Mouse (Mus musculus): Measurements from ENCODE around the gene Csrnp3. TPM values are rescaled to one million over a fixed set of nuclear protein-coding genes. Genes with fewer than 3 reads are reported as not detected.

The Csrnp3 gene
- polyA plus RNA-seq, 1 experiment = 0.02 TPM

GRCm38 (mm10) chr2:65968810-65969209 lies 123.2 kb downstream of the Csrnp3 start:
- no peaks in the 10 kb centered on the region for H3K4me1 ChIP-seq (ENCODE audit: control insufficient read depth, insufficient read depth, low read length)
- WGBS = 72% methylated on average over 4 of the region's 4 CpGs
- TF ChIP-seq POLR2A (IDR thresholded peaks at IDR 0.05; ENCODE audit: borderline replicate concordance, extremely low read depth, low read depth, low read length) (no peak), CTCF (IDR thresholded peaks at IDR 0.05; ENCODE audit: insufficient read depth, low read length) (no peak)
- DNase-seq = no peak
- H3K4me3 ChIP-seq (replicated peaks; ENCODE audit: extremely low read depth, low read depth, low read length) = no peak overlapping the region

- Histone ChIP-seq H3K4me3 (replicated peaks; ENCODE audit: extremely low read depth, low read depth, low read length) (no peak overlapping the region), H3K4me1 (ENCODE audit: control insufficient read depth, insufficient read depth, low read length) (no peaks in the 10 kb centered on the region)
- no peak for DNase-seq
- 92% methylated on average over 4 of the region's 4 CpGs for WGBS
- TF ChIP-seq CTCF (IDR thresholded peaks at IDR 0.05; ENCODE audit: insufficient read depth, low read length) (no peak), POLR2A (IDR thresholded peaks at IDR 0.05; ENCODE audit: borderline replicate concordance, extremely low read depth, low read depth, low read length) (no peak)
Observed at GRCm38 (mm10) chr2:65973907-65974306, 128.3 kb downstream of the Csrnp3 start.

GRCm38 (mm10) chr2:65975383-65975782 lies 129.8 kb downstream of the Csrnp3 start:
- Histone ChIP-seq H3K4me1 (ENCODE audit: control insufficient read depth, insufficient read depth, low read length) (no peaks in the 10 kb centered on the region), H3K4me3 (replicated peaks; ENCODE audit: extremely low read depth, low read depth, low read length) (no peak overlapping the region)
- WGBS = 80% methylated on average over 5 of the region's 5 CpGs
- no peak for TF ChIP-seq CTCF (IDR thresholded peaks at IDR 0.05; ENCODE audit: insufficient read depth, low read length)
- no peak for TF ChIP-seq POLR2A (IDR thresholded peaks at IDR 0.05; ENCODE audit: borderline replicate concordance, extremely low read depth, low read depth, low read length)
- DNase-seq = no peak

- Histone ChIP-seq H3K4me1 (ENCODE audit: control insufficient read depth, insufficient read depth, low read length) (no peaks in the 10 kb centered on the region), H3K4me3 (replicated peaks; ENCODE audit: extremely low read depth, low read depth, low read length) (no peak overlapping the region)
- TF ChIP-seq CTCF (IDR thresholded peaks at IDR 0.05; ENCODE audit: insufficient read depth, low read length) = no peak
- TF ChIP-seq POLR2A (IDR thresholded peaks at IDR 0.05; ENCODE audit: borderline replicate concordance, extremely low read depth, low read depth, low read length) = no peak
- DNase-seq = no peak
- WGBS = 67% methylated on average over 17 of the region's 17 CpGs
Observed at GRCm38 (mm10) chr2:65979338-65980053, 133.9 kb downstream of the Csrnp3 start.

- no peak for DNase-seq
- TF ChIP-seq CTCF (IDR thresholded peaks at IDR 0.05; ENCODE audit: insufficient read depth, low read length) (no peak), POLR2A (IDR thresholded peaks at IDR 0.05; ENCODE audit: borderline replicate concordance, extremely low read depth, low read depth, low read length) (no peak)
- no peaks in the 10 kb centered on the region for H3K4me1 ChIP-seq (ENCODE audit: control insufficient read depth, insufficient read depth, low read length)
- no peak overlapping the region for H3K4me3 ChIP-seq (replicated peaks; ENCODE audit: extremely low read depth, low read depth, low read length)
- 82% methylated on average over 6 of the region's 6 CpGs for WGBS
Observed at GRCm38 (mm10) chr2:65981470-65981869, 135.9 kb downstream of the Csrnp3 start.

- WGBS = 50% methylated on average over 4 of the region's 4 CpGs
- DNase-seq = peak; percentile 31
- Histone ChIP-seq H3K4me1 (ENCODE audit: control insufficient read depth, insufficient read depth, low read length) (no peaks in the 10 kb centered on the region), H3K4me3 (replicated peaks; ENCODE audit: extremely low read depth, low read depth, low read length) (no peak overlapping the region)
- TF ChIP-seq POLR2A (IDR thresholded peaks at IDR 0.05; ENCODE audit: borderline replicate concordance, extremely low read depth, low read depth, low read length) = no peak
- TF ChIP-seq CTCF (IDR thresholded peaks at IDR 0.05; ENCODE audit: insufficient read depth, low read length) = no peak
Observed at GRCm38 (mm10) chr2:65981965-65982364, 136.4 kb downstream of the Csrnp3 start.

GRCm38 (mm10) chr2:65985706-65986105 lies 140.1 kb downstream of the Csrnp3 start:
- TF ChIP-seq CTCF (IDR thresholded peaks at IDR 0.05; ENCODE audit: insufficient read depth, low read length) (no peak), POLR2A (IDR thresholded peaks at IDR 0.05; ENCODE audit: borderline replicate concordance, extremely low read depth, low read depth, low read length) (no peak)
- Histone ChIP-seq H3K4me1 (ENCODE audit: control insufficient read depth, insufficient read depth, low read length) (no peaks in the 10 kb centered on the region; the same call in 1 of the 2 replicates), H3K4me3 (replicated peaks; ENCODE audit: extremely low read depth, low read depth, low read length) (no peak overlapping the region)
- 80% methylated on average over 4 of the region's 4 CpGs for WGBS
- DNase-seq = no peak

- no peak overlapping the region for H3K4me3 ChIP-seq (replicated peaks; ENCODE audit: extremely low read depth, low read depth, low read length)
- H3K4me1 ChIP-seq (ENCODE audit: control insufficient read depth, insufficient read depth, low read length) = no peaks in the 10 kb centered on the region; the same call in 1 of the 2 replicates
- 63% methylated on average over 6 of the region's 6 CpGs for WGBS
- TF ChIP-seq CTCF (IDR thresholded peaks at IDR 0.05; ENCODE audit: insufficient read depth, low read length) = no peak
- TF ChIP-seq POLR2A (IDR thresholded peaks at IDR 0.05; ENCODE audit: borderline replicate concordance, extremely low read depth, low read depth, low read length) = no peak
- no peak for DNase-seq
Observed at GRCm38 (mm10) chr2:65987069-65987468, 141.5 kb downstream of the Csrnp3 start.

GRCm38 (mm10) chr2:65987588-65987987 lies 142.0 kb downstream of the Csrnp3 start:
- DNase-seq = peak; percentile 17
- TF ChIP-seq POLR2A (IDR thresholded peaks at IDR 0.05; ENCODE audit: borderline replicate concordance, extremely low read depth, low read depth, low read length) = no peak
- no peak for TF ChIP-seq CTCF (IDR thresholded peaks at IDR 0.05; ENCODE audit: insufficient read depth, low read length)
- 53% methylated on average over 3 of the region's 3 CpGs for WGBS
- H3K4me3 ChIP-seq (replicated peaks; ENCODE audit: extremely low read depth, low read depth, low read length) = no peak overlapping the region
- no peaks in the 10 kb centered on the region; the same call in 1 of the 2 replicates for H3K4me1 ChIP-seq (ENCODE audit: control insufficient read depth, insufficient read depth, low read length)

- no peaks in the 10 kb centered on the region; the same call in 1 of the 2 replicates for H3K4me1 ChIP-seq (ENCODE audit: control insufficient read depth, insufficient read depth, low read length)
- no peak overlapping the region for H3K4me3 ChIP-seq (replicated peaks; ENCODE audit: extremely low read depth, low read depth, low read length)
- TF ChIP-seq POLR2A (IDR thresholded peaks at IDR 0.05; ENCODE audit: borderline replicate concordance, extremely low read depth, low read depth, low read length) = no peak
- no peak for TF ChIP-seq CTCF (IDR thresholded peaks at IDR 0.05; ENCODE audit: insufficient read depth, low read length)
- DNase-seq = no peak
- WGBS = 84% methylated on average over 3 of the region's 3 CpGs
Observed at GRCm38 (mm10) chr2:65988788-65989187, 143.2 kb downstream of the Csrnp3 start.
